Mouse (Mus musculus): ENCODE results near the gene Bcl7a.

Bcl7a gene

GRCm38 (mm10) chr5:123377120-123377955, 33.7 kb downstream of the Bcl7a start:
- peak; percentile 70 for DNase-seq (ENCODE audit: low read depth)

DNA sequence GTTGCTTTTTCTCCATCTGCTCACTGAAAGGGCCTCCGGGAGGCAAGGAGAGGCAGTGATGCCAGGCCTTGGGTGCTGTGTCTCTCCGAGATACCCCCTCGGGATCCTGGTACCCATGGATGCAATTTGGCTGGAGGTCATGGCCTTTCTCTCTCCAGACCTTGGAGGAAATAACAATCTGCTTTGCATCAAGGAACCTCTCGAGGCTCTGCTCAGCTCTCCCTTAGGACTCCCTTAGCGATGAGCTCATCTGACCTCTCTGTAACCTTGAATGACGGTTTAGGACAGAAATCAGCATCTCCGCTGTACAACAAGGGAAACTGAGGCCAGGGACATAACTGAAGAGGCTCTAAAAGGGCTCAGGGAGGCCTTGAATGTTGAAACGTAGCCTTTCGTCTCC, 35.1 kb downstream of the Bcl7a start:
- no peak for DNase-seq (ENCODE audit: low read depth)

- no peak for DNase-seq (ENCODE audit: low read depth)
These were observed 35.9 kb downstream of the Bcl7a start for GRCm38 (mm10) chr5:123379504-123379931.

DNA sequence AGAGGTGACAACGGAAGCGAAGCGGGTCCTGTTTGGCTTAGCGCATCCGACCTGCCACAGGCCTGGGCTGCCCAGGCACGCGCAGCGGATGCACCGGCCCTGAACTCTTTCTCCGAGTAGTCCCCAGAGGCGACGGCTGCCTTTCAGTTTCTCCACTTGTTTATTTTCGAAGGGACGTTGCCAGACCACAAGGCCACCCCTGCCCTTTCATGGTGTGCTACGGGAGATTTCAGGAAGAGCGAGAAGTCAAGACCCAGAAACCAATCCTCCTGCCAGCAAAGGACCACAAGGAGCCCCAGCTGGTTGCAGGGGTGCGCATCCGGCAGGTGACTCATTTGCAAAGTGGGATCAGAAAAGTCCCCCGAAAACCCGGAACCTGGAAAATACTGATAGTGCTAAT, 38.3 kb downstream of the Bcl7a start:
- no peak for DNase-seq (ENCODE audit: low read depth)

GRCm38 (mm10) chr5:123382686-123383085, 39.1 kb downstream of the Bcl7a start:
- no peak for DNase-seq (ENCODE audit: low read depth)

DNA sequence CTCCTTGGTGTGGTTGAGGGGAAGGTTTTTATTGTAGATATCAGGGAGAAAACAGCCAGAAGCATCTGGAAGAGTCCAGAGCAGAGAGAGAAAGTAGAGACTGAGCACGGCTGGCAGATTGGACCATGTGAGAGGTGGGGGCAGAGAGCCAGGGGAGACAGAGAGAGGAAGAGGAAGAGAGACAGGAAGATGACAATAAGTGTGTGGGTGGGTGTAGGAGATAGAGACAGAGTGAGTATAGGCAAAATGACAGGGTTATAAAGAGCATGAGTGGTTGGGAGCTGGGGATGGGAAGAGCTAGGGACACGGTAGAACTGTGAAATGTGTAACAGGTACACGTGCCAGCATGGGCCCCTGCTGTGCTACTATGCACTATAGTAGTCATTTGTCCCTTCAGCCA, 44.8 kb downstream of the Bcl7a start:
- DNase-seq (ENCODE audit: low read depth), result no peak

- DNase-seq (ENCODE audit: low read depth), result no peak
These were observed 47.2 kb downstream of the Bcl7a start for GRCm38 (mm10) chr5:123390536-123391441.

- DNase-seq (ENCODE audit: low read depth), result no peak
These were observed 47.8 kb downstream of the Bcl7a start for GRCm38 (mm10) chr5:123391442-123391809.

DNA sequence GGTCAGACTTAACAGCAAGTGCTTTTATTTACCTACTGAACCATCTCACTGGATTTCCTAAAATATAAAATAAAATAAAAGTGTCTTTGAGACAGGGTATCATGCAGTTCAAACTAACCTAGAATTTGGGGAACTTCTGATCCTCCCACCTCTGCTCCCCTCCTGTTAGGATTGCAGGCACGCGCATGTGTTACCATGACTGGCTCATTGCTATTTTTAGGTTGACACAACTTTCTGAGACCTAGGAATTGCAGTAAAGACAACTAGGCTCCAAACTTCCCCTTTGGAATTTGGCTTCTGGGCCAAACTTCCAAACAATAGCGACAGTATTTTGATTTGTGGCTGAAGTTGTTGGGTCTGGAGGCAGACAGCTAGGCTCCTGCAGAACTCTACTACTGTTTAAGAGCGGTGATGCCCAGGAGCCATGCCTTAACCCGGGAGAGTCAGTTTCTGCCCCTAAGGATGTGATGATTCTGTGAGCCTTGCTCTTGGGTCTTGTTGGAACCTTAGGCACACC, 50.2 kb downstream of the Bcl7a start:
- DNase-seq (ENCODE audit: low read depth), result no peak

GRCm38 (mm10) chr5:123394303-123394956, 50.8 kb downstream of the Bcl7a start, which contains the start of gene Mlxip:
Mlxip (plus strand) TSS chr5:123394798.
- peak; percentile 85 for DNase-seq (ENCODE audit: low read depth)

GRCm38 (mm10) chr5:123394957-123395881, 51.6 kb downstream of the Bcl7a start:
- DNase-seq (ENCODE audit: low read depth), result no peak

GRCm38 (mm10) chr5:123396901-123397464, 53.3 kb downstream of the Bcl7a start:
- DNase-seq (ENCODE audit: low read depth), result no peak

GRCm38 (mm10) chr5:123397786-123398185, 54.2 kb downstream of the Bcl7a start:
- DNase-seq (ENCODE audit: low read depth), result no peak

DNA sequence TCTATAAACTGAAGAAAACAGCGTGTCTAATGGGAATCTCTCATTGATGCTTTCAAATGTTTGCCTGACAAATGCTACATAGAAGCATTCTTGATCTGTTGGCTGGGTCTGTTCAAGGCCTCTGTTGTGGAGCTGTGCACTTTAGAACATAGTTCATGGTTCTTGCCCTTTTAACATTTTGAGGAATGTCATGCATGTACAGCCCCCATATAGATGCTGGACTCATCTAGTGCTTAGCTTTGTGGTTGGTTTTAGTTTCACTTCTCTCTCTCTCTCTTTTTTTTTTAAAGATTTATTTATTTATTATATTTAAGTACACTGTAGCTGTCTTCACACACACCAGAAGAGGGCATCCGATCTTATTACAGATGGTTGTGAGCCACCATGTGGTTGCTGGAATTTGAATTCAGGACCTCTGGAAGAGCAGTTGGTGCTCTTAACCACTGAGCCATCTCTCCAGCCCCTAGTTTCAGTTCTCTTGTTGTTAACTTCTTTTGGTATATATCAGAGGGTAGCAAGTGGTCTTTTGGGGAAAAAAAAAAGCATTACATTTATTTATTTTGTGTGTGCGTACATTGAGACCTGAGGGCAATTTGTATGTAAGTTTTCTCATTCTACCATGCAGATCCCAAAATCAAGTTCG, 55.3 kb downstream of the Bcl7a start:
- DNase-seq (ENCODE audit: low read depth), result no peak

GRCm38 (mm10) chr5:123404480-123404879, 60.8 kb downstream of the Bcl7a start:
- DNase-seq (ENCODE audit: low read depth), result no peak

- DNase-seq (ENCODE audit: low read depth), result no peak
These were observed 63.3 kb downstream of the Bcl7a start for GRCm38 (mm10) chr5:123406952-123407351.

- no peak for DNase-seq (ENCODE audit: low read depth)
These were observed 64.5 kb downstream of the Bcl7a start for GRCm38 (mm10) chr5:123408176-123408575.

DNA sequence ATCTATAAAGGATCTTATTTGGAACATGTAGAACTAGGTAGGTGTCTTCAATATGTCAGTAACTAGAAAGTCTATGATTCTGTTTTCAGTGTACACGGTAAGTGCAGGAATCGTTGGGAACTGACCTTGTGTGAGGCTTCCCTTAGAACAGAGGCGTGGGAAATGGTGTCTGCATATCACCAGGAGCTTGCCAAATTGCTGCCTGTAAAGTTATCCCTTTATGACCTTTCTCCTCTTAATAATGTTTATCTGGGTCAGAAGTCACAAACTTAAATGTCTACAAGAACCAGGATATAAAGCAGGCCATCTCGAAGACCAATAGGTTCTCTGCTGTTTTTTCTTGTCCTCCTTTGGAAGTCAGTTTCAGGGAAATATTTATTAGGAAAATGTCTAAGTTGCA, 68.6 kb downstream of the Bcl7a start:
- DNase-seq (ENCODE audit: low read depth), result no peak

DNA sequence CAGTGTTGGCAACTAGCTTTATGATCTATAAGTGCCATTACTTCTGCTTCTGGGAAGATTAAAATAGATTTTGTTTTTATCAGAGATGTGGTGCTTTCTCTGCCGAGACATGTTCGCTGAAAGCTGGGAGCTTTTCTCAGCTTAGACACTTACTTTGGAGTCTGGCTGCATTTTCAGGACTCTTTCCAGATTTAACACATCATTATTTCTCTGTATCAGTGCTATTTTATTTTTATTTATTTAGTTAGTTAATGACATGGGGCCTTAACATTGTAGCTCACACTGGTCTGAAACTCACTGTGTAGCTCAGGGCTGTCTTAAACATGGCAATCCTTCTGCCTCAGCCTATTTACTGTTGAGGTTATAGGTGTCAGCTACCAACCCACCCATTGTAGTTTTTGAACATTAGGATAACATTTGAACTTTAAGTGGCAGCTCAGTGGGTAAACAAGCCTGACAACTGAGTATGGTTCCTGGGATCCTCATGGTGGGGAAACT, 70.3 kb downstream of the Bcl7a start:
- no peak for DNase-seq (ENCODE audit: low read depth)

- no peak for DNase-seq (ENCODE audit: low read depth)
These were observed 72.5 kb downstream of the Bcl7a start for GRCm38 (mm10) chr5:123416149-123416548.

Data from c-Kit-positive CD71-positive TER-119-negative erythroid progenitor cells, embryonic 14.5 days (primary cell).